Mouse (Mus musculus) ovary, adult 18-20 months (tissue): Measurements from ENCODE around the gene Gng4.
A peak's percentile ranks its signal among the peaks of the same experiment; 100 is the strongest.
"Not testable (repeated sequence)": the region's sequence is repeated elsewhere in the genome, so short reads cannot be mapped to it uniquely, and the experiment has no call there.

ENCODE experiments used
- DNase-seq: peaks from one replicate; pipeline ENCODE4 v3.0.0; 2022; ENCODE audit warnings: low spot score, mixed read lengths

Gng4 gene

DNA sequence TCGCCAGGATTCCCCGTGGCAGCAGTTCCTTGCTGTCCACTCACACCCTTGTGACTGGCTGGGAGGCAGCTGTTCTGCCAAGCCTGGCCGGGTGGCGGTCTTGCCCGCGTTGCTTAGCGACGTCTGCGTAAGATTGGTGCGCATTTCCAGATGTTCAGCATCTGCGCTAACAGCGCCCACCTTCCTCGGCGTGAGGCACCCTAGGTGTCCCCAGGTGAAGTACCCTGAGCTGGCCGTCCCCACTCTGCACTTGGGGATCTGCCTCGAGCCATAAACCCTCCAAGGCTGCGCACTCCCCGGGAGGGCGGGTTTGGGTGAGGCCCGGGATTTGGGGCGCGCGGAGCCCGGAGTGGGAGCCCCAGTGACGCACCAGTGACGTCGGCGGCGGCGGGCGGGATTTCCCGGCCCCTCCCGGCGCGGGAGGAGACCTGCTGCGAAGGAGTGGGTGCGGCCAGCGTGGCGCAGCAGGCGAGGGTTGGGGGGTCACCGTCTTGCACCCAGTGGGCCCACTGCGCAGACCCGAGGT is at the start of gene Gng4:
Gene Gng4, plus strand, starts transcription at position 166 of the 526 bp plus-strand sequence.
- peak; percentile 9 for DNase-seq

DNA sequence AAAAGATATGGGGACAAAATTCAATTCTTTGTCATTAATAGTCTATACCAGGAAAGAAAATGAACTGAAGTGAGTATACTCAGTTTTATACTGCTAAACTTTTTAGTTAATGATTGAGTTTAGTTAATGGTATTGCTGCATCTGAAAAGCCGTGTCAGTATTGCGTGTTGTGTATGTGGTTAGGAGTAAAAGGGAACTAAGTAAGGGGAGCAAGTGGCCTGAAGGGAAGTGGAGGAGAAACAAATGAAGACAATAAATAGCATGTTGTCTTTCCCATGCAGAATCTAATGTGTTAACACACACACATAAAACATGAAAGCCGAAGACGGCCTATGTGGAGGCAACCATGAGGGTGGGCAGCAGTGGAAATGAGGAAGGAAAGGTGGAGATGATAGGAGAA is 44.6 kb upstream of the Gng4 start:
- no peak for DNase-seq

DNA sequence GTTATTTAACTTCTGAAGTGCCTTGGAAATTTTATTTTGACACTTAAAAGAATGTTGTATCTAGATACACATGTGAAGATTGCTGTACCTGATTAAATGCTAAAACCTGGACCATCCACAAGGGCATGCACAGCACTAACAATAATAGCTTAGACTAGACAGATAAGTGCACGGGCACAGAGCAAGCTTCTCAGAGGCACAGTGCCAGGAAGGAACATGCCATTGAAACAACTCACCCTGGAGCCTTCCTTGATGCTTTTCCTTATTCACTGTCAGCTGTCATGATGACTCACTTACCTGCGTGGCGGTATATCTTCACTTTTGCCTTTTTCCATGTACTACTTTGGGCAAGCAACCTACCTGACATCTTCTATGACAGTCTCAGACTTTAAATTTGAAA is 37.9 kb upstream of the Gng4 start:
- DNase-seq: no peak

DNA sequence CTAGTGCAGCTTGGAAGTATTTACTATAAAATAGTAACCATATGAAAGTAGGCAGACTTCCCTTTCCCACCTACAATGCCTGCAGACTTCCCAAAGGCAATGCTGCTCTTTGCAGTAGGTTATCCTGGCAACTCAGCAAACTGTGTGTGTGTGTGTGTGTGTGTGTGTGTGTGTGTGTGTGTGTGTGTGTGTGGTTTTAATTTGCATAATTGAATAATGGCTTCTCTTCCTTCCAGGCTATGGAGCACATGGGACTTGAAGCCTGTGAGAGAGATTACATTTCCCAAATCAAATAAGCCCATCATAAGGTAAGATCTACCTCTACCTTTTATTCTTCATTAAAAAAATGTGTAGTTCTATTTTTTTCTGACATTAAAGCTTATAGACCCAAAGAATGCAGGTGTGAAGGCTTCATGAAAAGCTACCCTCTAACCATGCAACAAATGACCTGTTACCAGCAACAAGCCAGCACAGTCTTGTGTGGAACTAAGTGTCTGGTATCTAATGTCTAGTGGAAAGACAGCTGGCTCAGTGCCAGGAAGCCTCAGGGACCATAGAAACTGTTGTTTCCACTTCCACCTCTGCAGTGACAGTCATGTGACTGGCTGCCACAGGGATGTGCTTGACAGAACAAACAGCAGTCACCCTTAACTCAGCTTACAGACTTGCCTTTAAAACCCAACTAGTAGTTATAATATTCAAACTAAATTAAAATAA is 7.9 kb upstream of the Gng4 start:
- no peak for DNase-seq

DNA sequence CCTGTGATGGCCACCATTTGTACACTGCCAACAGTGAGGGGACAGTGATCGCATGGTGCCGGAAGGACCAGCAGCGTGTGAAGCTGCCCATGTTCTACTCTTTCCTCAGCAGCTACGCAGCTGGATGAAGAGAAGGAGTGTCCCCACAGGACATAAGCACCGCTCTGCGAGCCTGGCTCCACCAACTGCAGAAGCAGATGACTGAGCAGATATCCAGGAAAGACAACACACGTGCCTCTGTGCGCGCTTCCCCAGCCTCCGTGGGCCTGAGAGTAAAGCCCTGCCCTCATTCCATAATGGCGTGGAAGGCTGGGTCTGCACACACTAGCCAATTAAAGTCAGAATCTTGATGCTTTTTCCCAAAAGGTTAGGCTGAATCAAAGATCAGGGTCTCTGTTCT is 6.8 kb upstream of the Gng4 start:
- no peak for DNase-seq

DNA sequence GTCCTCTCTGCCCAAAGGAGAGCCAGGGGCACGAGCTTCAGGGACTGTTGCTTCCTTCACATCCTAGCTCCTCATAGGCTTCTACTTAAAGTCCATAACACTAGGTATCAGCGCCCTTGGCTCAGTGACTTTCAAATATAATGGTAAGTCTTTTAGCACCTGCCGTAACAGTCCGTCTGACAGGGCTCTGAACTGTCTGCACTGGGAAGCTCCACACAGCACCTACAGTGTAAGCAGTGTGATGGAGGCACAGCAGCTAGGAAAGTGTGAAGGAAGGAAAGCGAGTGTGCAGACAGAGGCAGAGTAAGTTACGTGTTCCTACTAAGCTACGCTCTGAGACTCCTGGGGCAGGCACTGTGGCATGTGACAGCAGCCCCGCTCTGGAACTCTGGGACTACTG is 6.2 kb upstream of the Gng4 start:
- DNase-seq: no peak

DNA sequence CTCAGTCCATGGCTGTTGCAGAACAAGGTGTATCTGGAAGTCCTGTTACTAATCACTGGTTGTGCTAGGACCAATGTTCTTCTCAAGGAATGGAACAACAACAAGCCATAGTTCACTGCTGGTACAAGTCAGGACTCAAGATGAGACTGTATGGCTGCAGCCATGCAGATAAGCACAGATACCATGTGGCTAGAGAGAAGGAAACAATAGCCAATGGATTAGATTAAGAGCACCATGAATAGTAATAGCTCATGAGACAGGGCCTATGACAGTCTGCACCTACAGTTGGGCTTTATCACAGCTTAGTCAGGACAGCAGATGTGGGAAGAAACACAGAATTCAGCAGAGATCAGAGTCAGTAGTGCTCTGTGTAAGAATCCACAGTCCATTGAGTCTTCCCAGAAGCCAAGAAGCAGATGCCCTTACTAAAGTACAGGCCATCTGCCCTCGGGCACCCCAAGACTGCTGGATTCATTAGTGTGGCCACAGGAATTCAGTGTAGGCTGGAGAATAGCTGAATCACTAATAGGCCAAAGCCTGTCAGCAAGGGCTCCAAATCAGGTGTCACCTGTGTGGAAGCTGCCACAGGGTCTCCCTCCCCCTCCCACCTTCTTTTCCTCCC is 4.9 kb upstream of the Gng4 start:
- DNase-seq: no peak

DNA sequence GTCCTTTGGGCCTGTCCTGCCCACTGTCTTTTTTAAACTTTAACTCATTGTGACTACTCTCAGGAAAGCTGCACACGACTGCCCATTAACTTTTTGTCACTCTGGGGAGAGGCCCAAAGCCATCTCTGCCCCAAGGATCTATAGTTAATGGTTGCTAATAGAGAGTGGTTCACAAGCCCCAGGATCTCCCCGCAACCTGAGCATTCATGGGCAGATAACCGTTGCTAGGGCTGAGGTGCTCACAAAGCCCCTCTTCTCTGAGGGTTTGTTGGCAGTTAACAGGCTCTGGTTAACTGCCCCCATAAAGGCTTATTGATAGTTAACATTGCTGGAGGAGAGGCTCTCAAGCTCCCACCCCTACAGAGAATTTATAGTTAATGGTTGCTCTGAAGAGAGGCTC is 3.6 kb upstream of the Gng4 start:
- DNase-seq: no peak

DNA sequence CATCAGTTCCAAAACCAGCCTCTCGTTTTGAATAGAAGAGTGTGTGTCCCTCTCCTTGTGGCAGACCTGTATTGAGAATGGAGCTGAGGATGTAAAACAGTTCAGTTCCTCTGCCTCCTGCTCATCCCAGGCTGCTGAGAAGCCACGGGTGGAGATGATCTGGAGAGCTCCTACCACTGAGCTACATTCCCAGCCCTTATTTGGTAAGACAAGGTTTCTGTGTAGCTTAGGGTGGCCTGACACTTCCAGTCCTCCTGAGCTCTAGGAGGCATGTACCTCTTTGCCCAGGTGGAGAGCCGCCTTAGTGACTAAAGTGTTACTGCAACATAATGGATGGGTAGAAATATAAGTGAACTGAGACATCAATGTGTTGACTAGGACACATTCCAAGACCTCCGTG is 2.8 kb upstream of the Gng4 start:
- no peak for DNase-seq

DNA sequence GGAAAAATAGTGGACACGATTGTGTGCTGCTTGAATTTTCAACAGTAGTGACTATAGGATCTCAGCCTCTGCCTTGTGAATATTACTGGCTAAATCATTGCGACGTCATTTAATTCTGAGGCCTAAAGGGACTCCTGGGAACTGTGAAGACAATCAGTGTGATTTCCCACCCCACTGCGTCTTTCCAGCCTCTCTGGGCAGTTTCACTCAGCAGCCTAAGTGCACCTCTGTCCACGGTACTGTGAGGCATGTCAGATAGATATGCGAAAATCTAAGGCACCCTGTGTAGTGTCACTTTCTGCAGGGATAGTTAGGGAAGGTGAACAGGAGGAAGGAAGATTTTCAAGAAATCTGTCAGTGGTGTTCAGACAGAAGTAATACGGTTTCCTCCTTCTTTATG is 563 bp upstream of the Gng4 start:
- no peak for DNase-seq

DNA sequence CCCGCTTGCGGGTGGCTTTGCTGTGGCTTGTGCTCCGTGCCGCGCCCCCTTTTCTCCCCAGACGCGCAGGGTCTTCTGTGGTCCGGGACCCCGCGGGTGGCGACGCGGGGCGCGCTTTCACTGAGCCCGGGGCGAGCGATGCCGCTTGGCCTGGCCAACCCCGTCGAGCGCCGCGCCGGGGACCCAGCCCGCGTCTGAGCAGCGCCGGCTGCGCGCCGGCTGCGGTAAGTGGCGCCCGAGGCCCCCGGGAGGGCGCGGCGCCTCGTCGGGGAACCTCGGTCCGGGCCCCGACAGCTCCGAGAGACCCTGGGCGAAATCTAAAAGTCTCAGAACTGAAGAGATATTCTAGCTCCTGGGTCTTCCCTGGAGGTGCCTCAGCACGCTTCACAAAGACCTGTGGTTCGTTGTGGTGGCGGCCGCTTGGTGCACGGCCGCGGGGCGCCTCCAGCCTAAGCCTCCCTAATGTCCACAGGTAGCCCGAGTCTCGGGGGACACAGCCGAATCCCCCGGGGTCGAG is 619 bp downstream of the Gng4 start:
- DNase-seq: no peak

DNA sequence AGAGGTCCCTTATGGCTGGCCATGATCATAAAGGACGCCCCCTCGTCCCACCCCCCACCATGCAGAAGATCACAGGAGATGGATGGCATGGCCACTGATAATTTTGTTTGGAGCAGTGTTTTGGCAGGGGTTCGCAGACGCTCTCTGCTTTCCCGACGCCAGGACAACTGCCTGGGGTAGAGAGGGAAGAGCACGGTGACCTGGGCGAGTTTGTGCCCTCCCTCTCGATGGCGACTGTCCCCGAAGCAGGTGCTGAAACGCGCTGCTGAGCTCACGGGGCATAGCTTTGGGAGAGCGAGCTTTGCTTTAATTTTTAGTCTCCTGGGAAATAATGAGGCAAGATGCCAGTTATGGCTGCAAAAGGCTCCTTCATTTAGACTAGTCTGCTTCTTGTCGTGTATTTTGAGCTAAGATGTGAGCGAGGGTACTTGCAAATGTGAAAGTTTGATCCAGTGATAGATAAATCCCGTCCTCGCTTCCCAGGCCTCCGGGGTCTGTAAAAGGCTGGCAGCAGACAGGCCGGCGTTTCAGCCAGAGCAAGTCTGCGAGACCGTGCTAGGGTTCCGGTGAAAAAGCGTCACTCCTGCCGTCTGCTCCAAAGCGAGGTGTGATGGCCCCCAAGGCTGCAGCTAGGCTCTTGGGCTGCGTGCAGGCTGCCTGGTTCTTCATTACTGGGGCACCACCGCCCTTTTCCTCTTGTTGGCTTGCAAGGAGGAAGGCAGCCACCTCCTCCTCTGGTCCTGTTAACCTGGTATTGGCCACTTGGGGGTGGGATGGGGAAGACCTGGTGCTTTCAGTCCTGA is 1.3 kb downstream of the Gng4 start:
- DNase-seq: no peak

DNA sequence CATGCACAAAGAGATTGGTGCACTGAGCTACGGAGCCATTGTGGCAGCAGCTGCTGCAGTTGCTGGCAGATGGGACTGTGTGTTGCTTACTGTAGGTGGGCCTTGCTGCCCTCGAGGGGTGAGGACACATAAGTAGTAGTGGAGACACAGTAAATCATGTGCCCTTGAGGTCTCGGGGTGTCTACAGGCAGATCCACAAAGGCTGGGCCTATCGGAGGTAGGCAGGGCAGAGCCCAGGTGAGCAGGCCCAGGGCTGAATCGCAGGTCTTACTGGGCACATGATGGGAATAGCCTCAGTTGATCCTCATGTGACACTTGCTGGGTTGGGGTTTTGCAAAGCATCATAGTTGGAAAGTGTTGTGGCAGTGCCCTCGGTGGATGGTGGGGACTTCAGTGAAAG is 3.1 kb downstream of the Gng4 start:
- DNase-seq: no peak

DNA sequence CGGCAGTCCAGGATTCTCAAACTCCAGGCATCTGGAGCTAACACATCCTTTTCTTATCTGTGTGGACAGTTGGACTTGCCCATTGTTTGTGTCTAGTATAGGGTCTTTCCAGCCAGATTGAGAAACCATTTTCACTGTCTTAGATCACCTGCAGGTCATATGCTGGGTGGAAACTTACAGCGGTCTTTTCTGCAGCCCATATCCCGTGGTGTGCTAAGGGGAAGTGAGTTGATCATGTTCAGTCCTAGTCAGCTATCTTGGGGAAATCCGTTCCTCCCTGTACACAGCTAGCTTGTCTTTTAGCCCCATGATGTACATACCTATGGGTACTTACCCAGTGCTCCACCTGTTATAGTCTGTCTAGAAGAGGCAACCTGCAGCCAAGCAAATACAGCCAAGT is 4.2 kb downstream of the Gng4 start:
- no peak for DNase-seq

DNA sequence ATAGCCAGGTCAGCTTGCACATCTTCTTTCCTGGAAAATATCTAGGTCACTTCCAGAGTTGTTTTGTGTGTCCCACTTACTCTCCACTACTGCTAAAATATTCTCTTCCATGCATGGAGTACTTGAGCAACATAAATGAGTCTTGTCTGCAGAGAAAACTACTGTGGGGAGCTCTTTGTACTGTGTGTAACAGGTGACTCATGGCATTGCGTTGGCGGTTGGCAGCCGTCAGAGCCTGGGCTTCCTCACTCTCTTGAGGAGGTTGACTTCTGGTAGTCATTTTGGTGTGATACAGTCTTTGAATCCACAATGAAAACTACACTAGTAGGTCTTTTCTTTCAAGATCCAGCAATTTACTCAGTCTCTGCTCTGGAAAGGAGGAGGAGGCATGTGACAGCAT is 8.1 kb downstream of the Gng4 start:
- no peak for DNase-seq

DNA sequence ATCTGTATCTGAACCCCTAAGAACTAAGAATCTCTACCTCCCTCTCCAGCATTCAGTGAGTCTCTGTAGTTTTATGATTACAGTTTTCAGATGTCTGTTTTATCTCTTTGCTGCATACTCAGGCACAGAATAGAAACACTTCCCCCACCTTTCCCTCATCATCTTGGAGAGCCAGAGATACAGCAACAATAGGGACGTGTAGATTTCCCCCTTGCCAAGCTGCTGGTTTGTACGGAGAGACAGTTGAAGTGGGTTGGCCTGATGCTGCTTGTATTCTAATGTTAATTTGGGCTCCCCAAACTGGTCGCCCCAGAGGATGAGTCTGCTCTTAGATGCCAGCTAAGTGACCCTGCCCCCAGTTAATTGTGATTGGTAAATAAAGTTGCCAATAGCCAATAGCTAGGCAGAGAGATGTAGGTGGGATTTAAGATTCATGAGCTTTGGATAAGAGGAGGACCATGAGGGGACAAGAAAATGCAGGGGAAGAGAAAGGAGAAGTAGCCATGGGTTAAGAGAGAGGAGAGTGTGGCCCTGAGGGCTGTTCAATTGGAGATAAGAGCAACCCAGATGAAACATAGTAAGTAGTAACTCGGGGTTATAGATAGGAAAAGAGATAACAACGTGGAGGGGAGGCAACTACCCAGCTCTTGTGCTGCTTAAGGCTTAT is 11.4 kb downstream of the Gng4 start:
- no peak for DNase-seq

DNA sequence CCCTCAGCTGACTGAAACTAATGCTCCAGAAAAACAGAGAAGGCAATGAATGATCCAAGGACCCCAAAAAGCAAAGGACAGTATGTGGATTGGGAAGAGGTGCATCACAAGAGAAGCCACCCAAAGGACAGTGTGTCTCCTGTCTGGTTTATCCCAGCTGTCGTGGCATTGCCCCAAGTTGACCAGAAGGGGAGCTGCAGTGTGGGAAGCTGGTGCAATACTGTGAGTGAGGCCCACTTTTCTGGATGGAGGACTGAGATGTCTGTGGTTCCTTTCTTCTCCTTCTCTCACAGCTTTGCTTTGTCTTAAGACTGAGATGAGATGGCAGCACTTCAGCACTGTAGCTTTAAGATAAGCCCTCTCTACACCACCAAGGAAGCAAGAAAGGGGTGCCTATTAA is 12.2 kb downstream of the Gng4 start:
- DNase-seq: no peak

DNA sequence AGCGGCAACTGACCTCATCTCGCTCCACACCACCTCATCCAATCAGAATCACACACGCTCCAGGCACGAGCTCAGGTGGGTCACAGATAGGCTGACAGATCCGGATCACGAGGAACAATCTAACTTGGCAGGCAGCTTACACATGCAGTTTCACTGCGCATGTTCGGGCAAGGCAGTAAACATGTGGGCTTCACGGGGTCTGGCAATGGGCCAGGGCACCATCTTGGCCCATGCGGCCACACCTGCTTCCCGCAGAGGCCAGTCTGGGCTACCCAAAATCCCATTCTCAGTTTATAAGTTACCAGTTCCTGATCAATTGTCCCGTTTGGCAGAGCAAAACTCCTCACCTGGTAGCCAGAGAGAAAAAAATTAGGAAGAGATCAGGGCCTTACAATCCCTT is 14.0 kb downstream of the Gng4 start:
- DNase-seq: not testable (repeated sequence)

DNA sequence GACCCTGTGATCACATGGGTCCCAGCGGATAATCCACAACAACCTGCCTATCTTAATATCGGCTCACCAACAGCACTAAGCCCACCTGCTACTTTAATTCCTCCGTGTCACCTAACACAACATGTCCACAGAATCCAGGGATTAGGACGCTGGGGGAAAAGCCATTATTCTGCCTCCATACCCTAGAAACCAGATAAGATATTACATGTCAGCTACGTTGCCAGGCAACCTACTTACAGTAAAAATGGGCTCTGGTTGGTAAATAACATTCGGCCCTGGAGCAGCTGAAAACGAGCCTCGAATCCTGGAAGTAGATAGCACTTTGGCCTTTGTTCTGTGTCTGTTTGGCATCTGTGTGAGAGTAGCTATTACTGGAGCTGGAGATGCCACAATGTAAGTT is 14.9 kb downstream of the Gng4 start:
- DNase-seq: no peak

DNA sequence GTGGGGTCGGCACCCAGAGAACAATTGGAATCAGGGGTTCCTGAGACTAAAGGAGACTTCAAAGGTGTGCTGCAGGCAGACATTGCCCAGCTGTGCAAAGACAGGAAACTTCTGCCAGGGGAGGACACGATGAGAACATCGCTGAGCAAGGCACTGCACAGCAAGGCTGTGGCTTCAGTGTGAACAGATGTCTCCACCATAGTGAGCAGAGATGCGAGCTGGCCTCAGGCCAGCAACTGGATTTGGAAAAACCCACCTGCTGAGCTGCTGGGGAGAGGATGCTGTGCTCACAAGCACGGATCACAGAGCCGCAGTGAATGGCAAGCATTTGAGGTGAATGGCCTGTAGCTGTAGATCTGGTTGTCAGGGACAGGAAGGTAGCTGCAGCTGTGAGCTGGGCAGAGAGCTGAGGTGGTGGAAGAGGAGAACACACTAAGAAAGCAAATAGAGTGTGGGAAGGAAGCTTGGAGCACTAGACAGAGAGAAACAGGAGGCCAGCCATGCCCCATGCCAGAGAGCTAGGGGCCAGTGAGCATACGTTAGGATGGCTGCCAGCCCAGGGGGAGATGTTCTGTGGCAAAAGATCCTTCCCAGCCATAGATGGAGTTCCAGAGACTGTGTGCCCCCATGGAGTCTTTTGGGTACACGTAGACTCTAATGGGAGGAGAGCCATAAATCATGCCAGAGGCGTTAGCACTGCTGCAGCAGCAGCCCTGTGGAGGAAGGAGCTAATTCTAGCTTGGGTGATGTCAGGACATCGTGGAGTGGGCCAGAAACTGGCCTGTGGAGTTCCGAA is 24.7 kb downstream of the Gng4 start:
- no peak for DNase-seq

DNA sequence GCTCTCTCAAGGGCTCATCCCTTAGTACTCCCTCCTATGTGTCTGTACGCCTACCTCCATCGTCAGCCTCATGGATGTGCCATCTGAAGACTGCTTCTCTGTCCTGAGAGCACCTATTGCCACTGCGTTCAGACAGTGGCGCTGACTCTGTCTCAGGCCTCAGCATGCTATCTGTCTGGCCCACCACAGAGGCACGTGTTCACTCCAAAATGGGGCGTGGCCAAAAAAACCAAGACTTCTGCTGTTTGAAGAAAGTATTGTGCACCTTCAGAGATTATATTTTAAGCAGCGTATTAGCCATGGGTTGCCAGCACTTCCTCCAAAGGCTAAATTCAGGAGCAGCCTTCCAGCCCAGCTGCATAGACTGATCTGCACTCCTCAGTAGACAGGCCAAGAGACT is 27.0 kb downstream of the Gng4 start:
- no peak for DNase-seq
